Mouse (Mus musculus): Measurements from ENCODE around the gene Ulk4. TPM values are rescaled to one million over a fixed set of nuclear protein-coding genes. Genes with fewer than 3 reads are reported as not detected.

The Ulk4 gene
- polyA plus RNA-seq, 1 experiment = 2.9 TPM

- no peaks in the 10 kb centered on the region for H3K27me3 ChIP-seq (ENCODE audit: control insufficient read depth, insufficient read depth, low read length)
- H3K36me3 ChIP-seq (ENCODE audit: control insufficient read depth, insufficient read depth, low read length) = no peaks in the 10 kb centered on the region
- no peak overlapping the region for H3K27ac ChIP-seq (ENCODE audit: control insufficient read depth, insufficient read depth, low read length)
- 92% methylated on average over 10 of the region's 10 CpGs for WGBS
- TF ChIP-seq POLR2A (IDR thresholded peaks at IDR 0.05; ENCODE audit: control insufficient read depth, extremely low read depth, insufficient read depth, low read length, poor library complexity) (no peak), CTCF (IDR thresholded peaks at IDR 0.05; ENCODE audit: borderline replicate concordance, control insufficient read depth, extremely low read depth, insufficient read depth, low read length, poor library complexity) (no peak)
- no peak for DNase-seq
- H3K4me3 ChIP-seq (ENCODE audit: control insufficient read depth, insufficient read depth, low read length) = no peak overlapping the region
- H3K4me1 ChIP-seq (replicated peaks; ENCODE audit: control insufficient read depth, insufficient read depth, low read length) = no peaks in the 10 kb centered on the region
Measured at GRCm38 (mm10) chr9:121099453-121099852, 177.5 kb downstream of the Ulk4 start.

GRCm38 (mm10) chr9:121093760-121094159, 183.2 kb downstream of the Ulk4 start:
- Histone ChIP-seq H3K4me3 (ENCODE audit: control insufficient read depth, insufficient read depth, low read length) (no peak overlapping the region), H3K27ac (ENCODE audit: control insufficient read depth, insufficient read depth, low read length) (no peak overlapping the region), H3K27me3 (ENCODE audit: control insufficient read depth, insufficient read depth, low read length) (no peaks in the 10 kb centered on the region), H3K4me1 (replicated peaks; ENCODE audit: control insufficient read depth, insufficient read depth, low read length) (no peaks in the 10 kb centered on the region), H3K36me3 (ENCODE audit: control insufficient read depth, insufficient read depth, low read length) (no peaks in the 10 kb centered on the region)
- WGBS = 88% methylated on average over 7 of the region's 7 CpGs
- TF ChIP-seq POLR2A (IDR thresholded peaks at IDR 0.05; ENCODE audit: control insufficient read depth, extremely low read depth, insufficient read depth, low read length, poor library complexity) = no peak
- TF ChIP-seq CTCF (IDR thresholded peaks at IDR 0.05; ENCODE audit: borderline replicate concordance, control insufficient read depth, extremely low read depth, insufficient read depth, low read length, poor library complexity) = no peak
- no peak for DNase-seq

- no peak for DNase-seq
- Histone ChIP-seq H3K27me3 (ENCODE audit: control insufficient read depth, insufficient read depth, low read length) (no peaks in the 10 kb centered on the region), H3K36me3 (ENCODE audit: control insufficient read depth, insufficient read depth, low read length) (no peaks in the 10 kb centered on the region), H3K4me1 (replicated peaks; ENCODE audit: control insufficient read depth, insufficient read depth, low read length) (no peaks in the 10 kb centered on the region), H3K4me3 (ENCODE audit: control insufficient read depth, insufficient read depth, low read length) (no peak overlapping the region), H3K27ac (ENCODE audit: control insufficient read depth, insufficient read depth, low read length) (no peak overlapping the region)
- WGBS = 76% methylated on average over 5 of the region's 5 CpGs
- TF ChIP-seq POLR2A (IDR thresholded peaks at IDR 0.05; ENCODE audit: control insufficient read depth, extremely low read depth, insufficient read depth, low read length, poor library complexity) = no peak
- no peak for TF ChIP-seq CTCF (IDR thresholded peaks at IDR 0.05; ENCODE audit: borderline replicate concordance, control insufficient read depth, extremely low read depth, insufficient read depth, low read length, poor library complexity)
Measured at GRCm38 (mm10) chr9:121092568-121092967, 184.4 kb downstream of the Ulk4 start.

GRCm38 (mm10) chr9:121091016-121091735, 185.8 kb downstream of the Ulk4 start:
- TF ChIP-seq POLR2A (IDR thresholded peaks at IDR 0.05; ENCODE audit: control insufficient read depth, extremely low read depth, insufficient read depth, low read length, poor library complexity) = no peak
- no peak for TF ChIP-seq CTCF (IDR thresholded peaks at IDR 0.05; ENCODE audit: borderline replicate concordance, control insufficient read depth, extremely low read depth, insufficient read depth, low read length, poor library complexity)
- no peak for DNase-seq
- H3K4me1 ChIP-seq (replicated peaks; ENCODE audit: control insufficient read depth, insufficient read depth, low read length) = no peaks in the 10 kb centered on the region
- no peaks in the 10 kb centered on the region for H3K36me3 ChIP-seq (ENCODE audit: control insufficient read depth, insufficient read depth, low read length)
- WGBS = 95% methylated on average over 10 of the region's 10 CpGs
- H3K4me3 ChIP-seq (ENCODE audit: control insufficient read depth, insufficient read depth, low read length) = no peak overlapping the region
- H3K27ac ChIP-seq (ENCODE audit: control insufficient read depth, insufficient read depth, low read length) = no peak overlapping the region
- H3K27me3 ChIP-seq (ENCODE audit: control insufficient read depth, insufficient read depth, low read length) = no peaks in the 10 kb centered on the region

- WGBS = 89% methylated on average over 8 of the region's 8 CpGs
- TF ChIP-seq POLR2A (IDR thresholded peaks at IDR 0.05; ENCODE audit: control insufficient read depth, extremely low read depth, insufficient read depth, low read length, poor library complexity) (no peak), CTCF (IDR thresholded peaks at IDR 0.05; ENCODE audit: borderline replicate concordance, control insufficient read depth, extremely low read depth, insufficient read depth, low read length, poor library complexity) (no peak)
- no peaks in the 10 kb centered on the region for H3K4me1 ChIP-seq (replicated peaks; ENCODE audit: control insufficient read depth, insufficient read depth, low read length)
- no peak overlapping the region for H3K27ac ChIP-seq (ENCODE audit: control insufficient read depth, insufficient read depth, low read length)
- H3K36me3 ChIP-seq (ENCODE audit: control insufficient read depth, insufficient read depth, low read length) = no peaks in the 10 kb centered on the region
- no peak for DNase-seq
- no peaks in the 10 kb centered on the region for H3K27me3 ChIP-seq (ENCODE audit: control insufficient read depth, insufficient read depth, low read length)
- H3K4me3 ChIP-seq (ENCODE audit: control insufficient read depth, insufficient read depth, low read length) = no peak overlapping the region
Measured at GRCm38 (mm10) chr9:121087661-121088060, 189.3 kb downstream of the Ulk4 start.

GRCm38 (mm10) chr9:121084191-121084590, 192.8 kb downstream of the Ulk4 start:
- WGBS = 93% methylated on average over 4 of the region's 4 CpGs
- no peak for DNase-seq

More at GRCm38 (mm10) chr9:121084191-121084590, 192.8 kb downstream of the Ulk4 start:
- TF ChIP-seq POLR2A (IDR thresholded peaks at IDR 0.05; ENCODE audit: control insufficient read depth, extremely low read depth, insufficient read depth, low read length, poor library complexity) = no peak
- no peak for TF ChIP-seq CTCF (IDR thresholded peaks at IDR 0.05; ENCODE audit: borderline replicate concordance, control insufficient read depth, extremely low read depth, insufficient read depth, low read length, poor library complexity)
- no peaks in the 10 kb centered on the region for H3K4me1 ChIP-seq (replicated peaks; ENCODE audit: control insufficient read depth, insufficient read depth, low read length)
- H3K27ac ChIP-seq (ENCODE audit: control insufficient read depth, insufficient read depth, low read length) = no peak overlapping the region
- no peaks in the 10 kb centered on the region for H3K27me3 ChIP-seq (ENCODE audit: control insufficient read depth, insufficient read depth, low read length)
- H3K4me3 ChIP-seq (ENCODE audit: control insufficient read depth, insufficient read depth, low read length) = no peak overlapping the region
- no peaks in the 10 kb centered on the region for H3K36me3 ChIP-seq (ENCODE audit: control insufficient read depth, insufficient read depth, low read length)

Measured in thymus, adult 2 months (tissue).